Comparison of ENCODE assay signal across 34 mouse cellular contexts in genomic region chr1:103360701-103361100, GRCm38 (mm10).
"Had no signal": no experiment of that assay in that cellular context is flagged by ENCODE, and none has a peak within 500 bp of the region (broad histone marks: within the 10 kb centered on the region; RNA-seq: fewer than 3 reads in every experiment).

No protein-coding gene starts in this region.

- H3K4me2 ChIP-seq: heart, embryonic 11.5 days; heart, embryonic 12.5 days; heart, embryonic 13.5 days; heart, embryonic 15.5 days; hindbrain, embryonic 12.5 days; hindbrain, embryonic 13.5 days; hindbrain, embryonic 14.5 days; hindbrain, embryonic 15.5 days; intestine, embryonic 15.5 days; kidney, embryonic 15.5 days had no signal

- H3K9ac ChIP-seq: heart, embryonic 12.5 days; heart, embryonic 13.5 days; heart, embryonic 15.5 days; hindbrain, embryonic 12.5 days; hindbrain, embryonic 13.5 days; hindbrain, embryonic 14.5 days; hindbrain, embryonic 15.5 days; intestine, embryonic 15.5 days; kidney, embryonic 15.5 days had no signal

- ATAC-seq: hindbrain, embryonic 16.5 days; hindbrain, postnatal 0 days; inflammation-experienced regulatory T-cells, adult 6 months; intestine, embryonic 15.5 days; intestine, postnatal 0 days had no signal

- DNase-seq: heart, postnatal 10 days; heart, postnatal 14 days; heart, postnatal 36 days; heart, postnatal 4 days; kidney, adult 11 months; kidney, adult 18-20 months; kidney, adult 2 months; kidney, adult 8-10 months; kidney, adult 9 months; kidney, postnatal 10 days; kidney, postnatal 14 days; kidney, postnatal 25 days; kidney, postnatal 36 days; kidney, postnatal 4 days; layer of hippocampus, adult 9-11 months; layer of hippocampus, postnatal 36 days had no signal

- H3K27ac ChIP-seq: heart, embryonic 13.5 days; heart, embryonic 15.5 days; hindbrain, embryonic 10.5 days; hindbrain, embryonic 12.5 days; hindbrain, embryonic 13.5 days; hindbrain, embryonic 14.5 days; hindbrain, embryonic 15.5 days; hindbrain, postnatal 0 days; intestine, embryonic 15.5 days; kidney, embryonic 15.5 days; kidney, postnatal 0 days; layer of hippocampus, adult 2 months; left cerebral cortex, adult 2 months had no signal

- H3K27me3 ChIP-seq: heart, embryonic 12.5 days; heart, embryonic 13.5 days; heart, embryonic 15.5 days; hindbrain, embryonic 12.5 days; hindbrain, embryonic 13.5 days; hindbrain, embryonic 15.5 days; intestine, embryonic 15.5 days; kidney, embryonic 15.5 days had no signal

- H3K9me3 ChIP-seq: heart, embryonic 12.5 days; heart, embryonic 13.5 days; heart, embryonic 15.5 days; hindbrain, embryonic 10.5 days; hindbrain, embryonic 12.5 days; hindbrain, embryonic 13.5 days; hindbrain, embryonic 15.5 days; intestine, embryonic 15.5 days; kidney, embryonic 15.5 days had no signal

- H3K4me3 ChIP-seq: heart, embryonic 12.5 days; heart, embryonic 13.5 days; heart, embryonic 15.5 days; hindbrain, embryonic 10.5 days; hindbrain, embryonic 12.5 days; hindbrain, embryonic 13.5 days; hindbrain, embryonic 15.5 days; intestine, embryonic 15.5 days; kidney, embryonic 15.5 days; layer of hippocampus, adult 2 months; left cerebral cortex, adult 2 months had no signal

- H3K36me3 ChIP-seq: heart, embryonic 12.5 days; heart, embryonic 13.5 days; heart, embryonic 15.5 days; hindbrain, embryonic 10.5 days; hindbrain, embryonic 12.5 days; hindbrain, embryonic 13.5 days; hindbrain, embryonic 15.5 days; intestine, embryonic 15.5 days; kidney, embryonic 15.5 days had no signal

- H3K4me1 ChIP-seq: heart, embryonic 12.5 days; heart, embryonic 13.5 days; heart, embryonic 15.5 days; hindbrain, embryonic 10.5 days; hindbrain, embryonic 12.5 days; hindbrain, embryonic 13.5 days; hindbrain, embryonic 15.5 days; intestine, embryonic 15.5 days; kidney, embryonic 15.5 days had no signal
